Comparison of ENCODE assay signal across 15 mouse cellular contexts in genomic region chr1:127937277-127937676, GRCm38 (mm10).
DNase-seq lines count a peak whose midpoint lies in the region; ATAC-seq and TF ChIP-seq lines count a peak whose summit lies in the region.
"Had no signal": no experiment of that assay in that cellular context is flagged by ENCODE, and none has a peak within 500 bp of the region (broad histone marks: within the 10 kb centered on the region; RNA-seq: fewer than 3 reads in every experiment).

No protein-coding gene starts in this region.

- peak; percentile 22; the same call in 1 of the 2 replicates for TF ChIP-seq CTCF in lung, embryonic 14.5 days (IDR thresholded peaks at IDR 0.05; ENCODE audit: low read depth)

- H3K9ac ChIP-seq in heart, embryonic 15.5 days: no peak overlapping the region
- no peak overlapping the region for H3K9ac ChIP-seq in lung, embryonic 14.5 days
- H3K9ac ChIP-seq: forebrain, embryonic 13.5 days had no signal

- no peaks in the 10 kb centered on the region for H3K27me3 ChIP-seq in heart, embryonic 15.5 days
- no peaks in the 10 kb centered on the region for H3K27me3 ChIP-seq in lung, embryonic 14.5 days (ENCODE audit: insufficient read depth, low read length)
- H3K27me3 ChIP-seq: forebrain, embryonic 13.5 days had no signal

- no peak overlapping the region for H3K4me2 ChIP-seq in heart, embryonic 15.5 days
- H3K4me2 ChIP-seq in lung, embryonic 14.5 days: no peak overlapping the region
- H3K4me2 ChIP-seq: forebrain, embryonic 13.5 days had no signal

- WGBS in heart, embryonic 15.5 days: 73% methylated on average over 8 of the region's 8 CpGs
- WGBS in lung, embryonic 14.5 days: 75% methylated on average over 8 of the region's 8 CpGs

- DNase-seq in adrenal gland, adult (ENCODE audit: inconsistent age in 2 of 2, low spot score in 1 of 2): peak; percentile 35 to 55
- no peak for DNase-seq in adrenal gland, postnatal 25 days
- DNase-seq in heart, adult 8-10 months (ENCODE audit: low spot score): no peak
- DNase-seq in lung, embryonic 14.5 days: no peak
- no peak for DNase-seq in lung, postnatal 10 days
- peak; percentile 13 to 37 for DNase-seq in heart, postnatal 14 days
- DNase-seq in kidney, postnatal 25 days: no peak
- DNase-seq: cerebellum, adult 9-10 months; kidney, adult 8-10 months; right cerebral cortex, postnatal 14 days had no signal

- H3K27ac ChIP-seq in heart, embryonic 15.5 days: 0 out of 2 replicates have a peak overlapping the region, but pooled peaks have one; percentile 74
- no peak overlapping the region for H3K27ac ChIP-seq in lung, embryonic 14.5 days (ENCODE audit: low read depth)
- H3K27ac ChIP-seq: forebrain, embryonic 13.5 days had no signal

- intact Hi-C loops in heart, postnatal 14 days (cut with DNase I): no loop called here

- ATAC-seq in heart, embryonic 15.5 days (replicated peaks; ENCODE audit: insufficient number of reproducible peaks, insufficient read depth, low FRiP score, low read depth): no peak
- ATAC-seq in lung, embryonic 14.5 days (ENCODE audit: insufficient read depth): no peak
- ATAC-seq: activated CD4-positive, CD25-positive, alpha-beta regulatory T cell, adult 4 months; forebrain, embryonic 13.5 days; hindbrain, embryonic 16.5 days; midbrain, embryonic 16.5 days had no signal

- peaks cover 57% of the 10 kb centered on the region for H3K36me3 ChIP-seq in heart, embryonic 15.5 days
- peaks cover 81% of the 10 kb centered on the region for H3K36me3 ChIP-seq in lung, embryonic 14.5 days (ENCODE audit: insufficient read depth)

- H3K9me3 ChIP-seq in heart, embryonic 15.5 days (replicated peaks): no peaks in the 10 kb centered on the region
- H3K9me3 ChIP-seq in lung, embryonic 14.5 days (ENCODE audit: low read depth, low read length): peaks cover 5% of the 10 kb centered on the region; the same call in 1 of the 2 replicates
- H3K9me3 ChIP-seq: forebrain, embryonic 13.5 days had no signal

- H3K4me1 ChIP-seq in heart, embryonic 15.5 days (replicated peaks): 0 out of 2 replicates have a peak, but pooled peaks cover 2% of the 10 kb centered on the region
- H3K4me1 ChIP-seq in lung, embryonic 14.5 days (ENCODE audit: insufficient read depth): no peaks in the 10 kb centered on the region
- H3K4me1 ChIP-seq: forebrain, embryonic 13.5 days had no signal

- H3K4me3 ChIP-seq in heart, embryonic 15.5 days: no peak overlapping the region
- no peak overlapping the region for H3K4me3 ChIP-seq in lung, embryonic 14.5 days (ENCODE audit: low read depth, low read length)
- H3K4me3 ChIP-seq: forebrain, embryonic 13.5 days had no signal

Comparison
In these comparisons a context has a peak if more than half of its experiments do, and no peak if none do; other contexts are left out.
1. DNase-seq: peak in adrenal gland, adult (2 of 2) and heart, postnatal 14 days (2 of 2); none in adrenal gland, postnatal 25 days (single experiment), heart, adult 8-10 months (single experiment), lung, embryonic 14.5 days (single experiment), lung, postnatal 10 days (single experiment) and kidney, postnatal 25 days (0 of 2).